Mouse (Mus musculus) activated CD4-positive, CD25-positive, alpha-beta regulatory T cell (primary cell): ENCODE data around the gene Rbm31y. TPM values are rescaled to one million over a fixed set of nuclear protein-coding genes. Genes with fewer than 3 reads are reported as not detected.

ENCODE experiments used
- polyA plus RNA-seq, 2 experiments: library from polyadenylated mRNA; unstranded; fragments of 100-300 nt; shearing (Covaris generic); gene quantifications; one replicate each; pipeline ENCODE4 v1.2.1; 2017

Rbm31y gene
- not detected for polyA plus RNA-seq

DNA sequence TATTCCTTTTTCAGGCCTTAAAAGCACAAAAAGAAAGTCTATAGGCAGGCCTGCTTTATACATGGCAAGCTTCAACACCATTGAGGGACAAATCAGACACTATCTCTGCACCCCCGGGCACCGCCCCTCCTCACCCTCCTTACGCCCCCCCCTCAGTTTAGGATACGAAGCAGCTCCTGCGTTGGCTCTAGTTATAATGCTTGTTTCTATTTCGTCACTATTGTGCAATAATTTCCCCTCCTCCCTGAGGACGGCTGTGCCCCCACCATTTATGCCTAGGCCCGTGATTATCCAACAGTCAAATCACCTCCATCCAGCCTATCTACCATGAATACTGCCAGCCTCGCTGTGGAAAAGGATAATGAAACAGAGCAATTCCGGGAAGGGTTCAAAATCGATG lies at the start of gene Rbm31y:
Gene Rbm31y (plus strand): TSS at position 301 of the 400 bp plus-strand sequence.

